Mouse (Mus musculus): ENCODE data around the gene Sgms2.

- no peak for TF ChIP-seq CTCF (IDR thresholded peaks at IDR 0.05; ENCODE audit: extremely low read depth, insufficient read length, insufficient replicate concordance, low read depth, low read length)
- no peak for TF ChIP-seq POLR2A (IDR thresholded peaks at IDR 0.05; ENCODE audit: low read depth, low read length)
Measured at GRCm38 (mm10) chr3:131318211-131318610, 173.0 kb downstream of the Sgms2 start.
